Mouse (Mus musculus): ENCODE measurements around the gene Ddias.

GRCm38 (mm10) chr7:92834391-92834790 is 39.7 kb downstream of the Ddias start:
- no peak for TF ChIP-seq TAL1 (conservative IDR thresholded peaks at IDR 0.05; ENCODE audit: low read depth, low read length)
- TF ChIP-seq CTCF (IDR thresholded peaks at IDR 0.05; ENCODE audit: low read depth, low read length) = no peak
- no peak for TF ChIP-seq POLR2AphosphoS5 (IDR thresholded peaks at IDR 0.05; ENCODE audit: insufficient replicate concordance, low read depth, low read length)
- no peak for TF ChIP-seq GATA1 (IDR thresholded peaks at IDR 0.05; ENCODE audit: borderline replicate concordance, low read length)
- no peak for TF ChIP-seq GATA2 (IDR thresholded peaks at IDR 0.05; ENCODE audit: borderline replicate concordance, low read depth, low read length)

Data from G1E (cell line).